In genomic region chrX:100494068-100494978, GRCm38 (mm10) we compare ENCODE assay signal across 1 mouse cellular context.
TF ChIP-seq lines count a peak whose summit lies in the region.

Igbp1 (plus strand) TSS chrX:100494291.

TF ChIP-seq in CH12.LX, 34 proteins besides CTCF, POLR2A, EP300 and RAD21 (continued from another document):
- TF ChIP-seq JUN (IDR thresholded peaks at IDR 0.05; ENCODE audit: insufficient read depth, low read depth, low read length): no peak
- peak; percentile 78; the same call in 1 of the 2 replicates for TF ChIP-seq SIN3A (IDR thresholded peaks at IDR 0.05; ENCODE audit: low read length)
- no peak for TF ChIP-seq UBTF (IDR thresholded peaks at IDR 0.05; ENCODE audit: low read depth, low read length)
- TF ChIP-seq BHLHE40 (IDR thresholded peaks at IDR 0.05; ENCODE audit: low read depth, low read length): no peak
- TF ChIP-seq POLR2AphosphoS2 (IDR thresholded peaks at IDR 0.05; ENCODE audit: low read depth, low read length): no peak
- peak; percentile 88 for TF ChIP-seq TBP (conservative IDR thresholded peaks at IDR 0.05; ENCODE audit: low read depth, low read length)
- peak; percentile 92 for TF ChIP-seq CHD2 (IDR thresholded peaks at IDR 0.05; ENCODE audit: low read length)
- TF ChIP-seq MYC (IDR thresholded peaks at IDR 0.05; ENCODE audit: low read depth, low read length): no peak; the same call in 1 of the 2 replicates
- TF ChIP-seq ZKSCAN1 (IDR thresholded peaks at IDR 0.05; ENCODE audit: borderline replicate concordance, low read depth, low read length): no peak
- peak; percentile 96 for TF ChIP-seq HCFC1 (IDR thresholded peaks at IDR 0.05; ENCODE audit: low read depth, low read length)
- TF ChIP-seq MAX (IDR thresholded peaks at IDR 0.05; ENCODE audit: low read length): peak; percentile 60; the same call in 1 of the 2 replicates
